Mouse (Mus musculus) liver, embryonic 13.5 days (tissue): Measurements from ENCODE around the gene A730071L15Rik. TPM values are rescaled to one million over a fixed set of nuclear protein-coding genes. Genes with fewer than 3 reads are reported as not detected.

Experiments used
- ATAC-seq: fragments of 200-750 bp; cut with Nextera tagmentation; 2 replicates; pipeline ENCODE4 v1.8.0; 2017; ENCODE audit warnings: low read depth, mild to moderate bottlenecking, moderate number of reproducible peaks, moderate library complexity
- DNase-seq: peaks from one replicate; pipeline ENCODE4 v3.0.0; 2022
- H3K27ac ChIP-seq: fragments of 300-500 bp; sonication (generic); 2 replicates; pipeline ENCODE4 v1.5.1; 2015; ENCODE audit warnings: moderate library complexity, mild to moderate bottlenecking, inconsistent platforms
- H3K27me3 ChIP-seq: fragments of 300-500 bp; sonication (generic); 2 replicates; pipeline ENCODE4 v1.6.1; 2015; ENCODE audit warnings: mild to moderate bottlenecking, inconsistent platforms
- H3K36me3 ChIP-seq: fragments of 300-500 bp; sonication (generic); 2 replicates; pipeline ENCODE4 v1.6.1; 2015; ENCODE audit warnings: mild to moderate bottlenecking, inconsistent platforms
- H3K4me1 ChIP-seq: fragments of 300-500 bp; sonication (generic); replicated peaks from 2 replicates; pipeline ENCODE4 v1.6.1; 2015; ENCODE audit warnings: inconsistent platforms
- H3K4me2 ChIP-seq: fragments of 300-500 bp; sonication (generic); 2 replicates; pipeline ENCODE4 v1.6.1; 2015; ENCODE audit warnings: inconsistent platforms, mild to moderate bottlenecking, moderate library complexity
- H3K4me3 ChIP-seq: fragments of 300-500 bp; sonication (generic); replicated peaks from 2 replicates; pipeline ENCODE4 v1.5.1; 2015; ENCODE audit warnings: mild to moderate bottlenecking, inconsistent platforms
- H3K9ac ChIP-seq: fragments of 300-500 bp; sonication (generic); 2 replicates; pipeline ENCODE4 v1.6.1; 2015; ENCODE audit warnings: mild to moderate bottlenecking, inconsistent platforms
- H3K9me3 ChIP-seq: fragments of 300-500 bp; sonication (generic); replicated peaks from 2 replicates; pipeline ENCODE4 v1.6.1; 2016; ENCODE audit warnings: inconsistent platforms
- WGBS: fragments of 180-500 bp; shearing (Covaris S2); methylation state at CpG from one replicate; pipeline ENCODE4 v1.1.7; 2015; ENCODE audit not compliant: insufficient replicate concordance; 5-methylcytosine and 5-hydroxymethylcytosine counted together
- polyA plus RNA-seq: library from polyadenylated mRNA; unstranded; fragments of >200 nt; fragmentation: Nextera tagmentation; extraction: Ambion mirVana; gene quantifications from 2 replicates; pipeline ENCODE4 v1.2.1, GENCODE M21; 2015

A730071L15Rik gene
- polyA plus RNA-seq, 1 experiment from 2014 or later: 0.13 TPM

GRCm38 (mm10) chr11:6164781-6165180 lies 35.0 kb upstream of the A730071L15Rik start:
- ATAC-seq: no peak
- 0 out of 2 replicates have a peak overlapping the region, but pooled peaks have one; percentile 20 for H3K27ac ChIP-seq

DNA sequence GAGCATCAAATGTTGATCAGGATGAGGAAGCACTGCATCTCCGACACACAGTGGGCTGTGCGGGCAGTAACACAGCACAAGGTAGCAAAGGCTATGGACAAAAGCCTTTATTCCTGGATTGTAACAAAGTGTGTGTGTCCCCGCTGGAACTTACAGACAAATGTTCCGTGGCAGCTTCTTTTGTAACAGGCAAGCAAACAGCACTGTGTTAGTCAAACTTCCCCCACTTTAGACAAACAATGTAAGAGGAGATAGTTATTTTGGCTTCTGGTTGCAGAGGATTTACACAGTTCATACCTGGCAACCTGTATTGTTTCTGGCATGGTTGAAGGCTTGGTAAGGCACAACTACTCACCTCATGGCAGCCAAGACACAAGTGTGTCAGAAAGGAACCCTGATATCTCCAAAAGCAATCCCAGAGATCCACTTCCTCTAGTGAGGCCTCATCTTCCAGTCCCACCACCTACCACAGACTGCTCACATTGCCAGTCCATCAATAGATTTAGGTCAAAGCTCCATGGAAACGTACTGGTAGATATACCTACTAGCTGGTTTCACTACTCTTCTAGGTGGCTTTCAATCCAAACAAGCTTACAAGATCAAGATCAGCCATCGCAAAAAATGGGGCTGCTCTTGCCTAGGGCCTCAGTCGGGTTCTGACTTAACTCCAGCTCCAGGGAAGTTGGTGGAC lies 34.3 kb upstream of the A730071L15Rik start:
- H3K9ac ChIP-seq: no peak overlapping the region
- DNase-seq (no peak), ATAC-seq (peak; percentile 23; the same call in 1 of the 2 replicates)
- H3K4me2 ChIP-seq: no peak overlapping the region
- H3K9me3 ChIP-seq: no peaks in the 10 kb centered on the region
- no peaks in the 10 kb centered on the region for H3K27me3 ChIP-seq
- H3K36me3 ChIP-seq: 0 out of 2 replicates have a peak, but pooled peaks cover 3% of the 10 kb centered on the region
- H3K4me3 ChIP-seq: no peak overlapping the region
- WGBS: 76% methylated on average over 7 of the region's 7 CpGs
- peaks cover 36% of the 10 kb centered on the region for H3K4me1 ChIP-seq
- H3K27ac ChIP-seq: peak overlapping the region; percentile 20

More at GRCm38 (mm10) chr11:6164781-6165180, 35.0 kb upstream of the A730071L15Rik start:
- H3K36me3 ChIP-seq: 0 out of 2 replicates have a peak, but pooled peaks cover 3% of the 10 kb centered on the region
- 79% methylated on average over 7 of the region's 7 CpGs for WGBS
- no peak for DNase-seq
- no peaks in the 10 kb centered on the region for H3K9me3 ChIP-seq
- no peak overlapping the region for H3K9ac ChIP-seq
- H3K4me3 ChIP-seq: no peak overlapping the region
- H3K27me3 ChIP-seq: no peaks in the 10 kb centered on the region
- peaks cover 42% of the 10 kb centered on the region for H3K4me1 ChIP-seq
- no peak overlapping the region for H3K4me2 ChIP-seq

DNA sequence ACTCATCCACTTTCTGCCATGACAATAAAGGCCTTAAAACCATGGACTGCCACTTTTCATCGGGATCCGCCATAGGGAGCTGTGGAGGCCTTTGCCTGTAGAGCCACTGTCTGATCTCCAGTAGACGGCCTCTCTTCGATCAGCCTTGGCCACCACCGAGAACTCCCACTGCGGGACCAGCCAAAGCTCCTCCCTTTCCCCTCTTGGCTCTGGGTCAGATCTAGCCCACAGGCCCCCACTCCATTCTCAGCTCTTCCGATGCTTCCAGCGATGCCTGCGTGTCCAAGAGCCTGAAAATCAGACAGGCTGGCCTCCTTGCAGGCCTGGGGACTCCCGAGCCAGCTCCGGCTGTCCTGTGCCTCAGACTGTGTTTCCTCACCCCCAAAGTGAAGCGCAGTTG lies 33.5 kb upstream of the A730071L15Rik start:
- 0 out of 2 replicates have a peak, but pooled peaks cover 3% of the 10 kb centered on the region for H3K36me3 ChIP-seq
- no peak overlapping the region for H3K4me3 ChIP-seq
- ATAC-seq (no peak), DNase-seq (no peak)
- no peak overlapping the region; the same call in 1 of the 2 replicates for H3K27ac ChIP-seq
- H3K4me2 ChIP-seq: no peak overlapping the region
- H3K4me1 ChIP-seq: peaks cover 30% of the 10 kb centered on the region
- H3K9ac ChIP-seq: no peak overlapping the region
- H3K27me3 ChIP-seq: no peaks in the 10 kb centered on the region
- WGBS: 81% methylated on average over 12 of the region's 12 CpGs
- H3K9me3 ChIP-seq: no peaks in the 10 kb centered on the region

GRCm38 (mm10) chr11:6169041-6169663 lies 30.7 kb upstream of the A730071L15Rik start:
- Histone ChIP-seq H3K4me2 (no peak overlapping the region), H3K27me3 (no peaks in the 10 kb centered on the region), H3K27ac (no peak overlapping the region), H3K4me1 (peaks cover 15% of the 10 kb centered on the region), H3K9me3 (no peaks in the 10 kb centered on the region), H3K4me3 (no peak overlapping the region), H3K9ac (0 out of 2 replicates have a peak overlapping the region, but pooled peaks have one; percentile 7), H3K36me3 (0 out of 2 replicates have a peak, but pooled peaks cover 3% of the 10 kb centered on the region)
- no peak for ATAC-seq
- 27% methylated on average over 2 of the region's 2 CpGs for WGBS
- no peak for DNase-seq

- no peak overlapping the region for H3K27ac ChIP-seq
- no peaks in the 10 kb centered on the region for H3K36me3 ChIP-seq
- 0 out of 2 replicates have a peak, but pooled peaks have one; percentile 12 for ATAC-seq
Measured at GRCm38 (mm10) chr11:6174719-6175118, 25.1 kb upstream of the A730071L15Rik start.

GRCm38 (mm10) chr11:6175506-6175905 lies 24.3 kb upstream of the A730071L15Rik start:
- Histone ChIP-seq H3K27me3 (no peaks in the 10 kb centered on the region), H3K4me3 (no peak overlapping the region), H3K4me2 (no peak overlapping the region), H3K9me3 (no peaks in the 10 kb centered on the region), H3K4me1 (peaks cover 43% of the 10 kb centered on the region), H3K36me3 (no peaks in the 10 kb centered on the region), H3K9ac (no peak overlapping the region), H3K27ac (no peak overlapping the region)
- ATAC-seq: no peak
- 66% methylated on average over 1 of the region's 1 CpGs for WGBS
- DNase-seq: no peak

More at GRCm38 (mm10) chr11:6174719-6175118, 25.1 kb upstream of the A730071L15Rik start:
- H3K27me3 ChIP-seq: no peaks in the 10 kb centered on the region
- no peak overlapping the region for H3K9ac ChIP-seq
- DNase-seq: no peak
- H3K4me3 ChIP-seq: no peak overlapping the region
- peaks cover 35% of the 10 kb centered on the region for H3K4me1 ChIP-seq
- no peaks in the 10 kb centered on the region for H3K9me3 ChIP-seq
- H3K4me2 ChIP-seq: no peak overlapping the region
- WGBS: 32% methylated on average over 7 of the region's 7 CpGs

DNA sequence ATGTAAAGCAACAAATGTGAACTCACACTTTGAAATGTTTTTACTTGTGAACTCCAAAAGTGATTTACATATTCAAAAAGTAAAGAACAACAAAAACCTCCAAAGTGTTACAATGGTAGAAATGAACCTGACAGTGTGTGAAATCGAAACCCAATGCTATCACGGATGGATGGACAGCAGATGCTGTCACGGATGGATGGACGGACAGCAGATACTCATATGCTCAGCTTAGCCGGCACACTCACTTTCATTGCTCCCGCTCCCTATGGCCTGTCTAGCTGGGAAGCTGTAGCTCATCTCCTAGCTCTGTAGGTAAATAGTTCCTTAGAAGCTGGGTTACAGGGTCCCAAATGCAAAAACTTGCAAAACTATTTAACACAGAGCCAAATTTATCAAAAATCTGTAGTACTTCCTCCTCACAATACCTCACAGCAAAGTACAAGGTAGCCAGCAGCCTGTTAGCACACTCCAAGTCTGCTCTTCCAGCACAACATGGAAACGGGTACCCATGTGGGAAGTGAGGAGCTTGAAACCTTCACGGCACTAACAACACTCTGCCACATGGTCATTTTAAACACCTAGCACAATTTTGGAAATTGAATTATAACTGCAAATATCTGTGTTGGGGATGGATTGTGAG lies 21.9 kb upstream of the A730071L15Rik start:
- Histone ChIP-seq H3K9me3 (no peaks in the 10 kb centered on the region), H3K9ac (no peak overlapping the region), H3K4me2 (no peak overlapping the region), H3K4me3 (no peak overlapping the region), H3K27ac (no peak overlapping the region), H3K4me1 (peaks cover 53% of the 10 kb centered on the region), H3K27me3 (no peaks in the 10 kb centered on the region), H3K36me3 (no peaks in the 10 kb centered on the region)
- DNase-seq (no peak), ATAC-seq (no peak)
- WGBS: 67% methylated on average over 8 of the region's 8 CpGs

DNA sequence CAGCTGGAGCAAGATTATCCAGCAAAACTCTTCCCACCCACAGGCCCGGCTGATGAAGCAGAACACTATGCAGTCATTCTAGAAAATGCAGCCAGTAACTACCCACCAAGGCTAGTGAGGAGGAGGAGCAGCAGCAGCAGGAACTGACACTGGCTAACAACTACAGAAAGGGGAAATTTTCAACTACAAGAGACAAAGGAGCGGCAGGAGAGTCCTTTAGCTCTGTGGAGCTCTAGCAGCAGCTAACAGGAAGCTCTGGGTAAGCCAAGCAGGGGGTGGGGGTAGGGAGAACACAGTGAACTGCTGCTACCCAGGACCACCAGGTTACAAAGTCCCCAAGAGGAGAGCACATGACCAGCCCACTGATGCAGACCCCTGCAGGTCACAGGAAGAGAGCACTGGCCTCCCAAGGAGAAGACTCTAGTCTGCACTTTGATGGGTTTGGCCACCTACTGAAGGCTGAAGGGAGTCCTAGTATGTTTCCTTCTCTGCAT lies 21.1 kb upstream of the A730071L15Rik start:
- Histone ChIP-seq H3K4me3 (no peak overlapping the region), H3K36me3 (no peaks in the 10 kb centered on the region), H3K4me1 (peaks cover 57% of the 10 kb centered on the region), H3K9me3 (no peaks in the 10 kb centered on the region), H3K27ac (peak overlapping the region; percentile 16; the same call in 1 of the 2 replicates), H3K9ac (peak overlapping the region; percentile 22; the same call in 1 of the 2 replicates), H3K27me3 (no peaks in the 10 kb centered on the region), H3K4me2 (peak overlapping the region; percentile 8; the same call in 1 of the 2 replicates)
- WGBS: 18% methylated on average over 2 of the region's 2 CpGs
- DNase-seq (no peak), ATAC-seq (0 out of 2 replicates have a peak, but pooled peaks have one; percentile 39)

- H3K27ac ChIP-seq: peak overlapping the region; percentile 16; the same call in 1 of the 2 replicates
- peak overlapping the region; percentile 8; the same call in 1 of the 2 replicates for H3K4me2 ChIP-seq
- WGBS: 22% methylated on average over 8 of the region's 8 CpGs
- ATAC-seq (no peak), DNase-seq (no peak)
- no peaks in the 10 kb centered on the region for H3K27me3 ChIP-seq
- H3K4me1 ChIP-seq: peaks cover 62% of the 10 kb centered on the region
- no peak overlapping the region for H3K4me3 ChIP-seq
- H3K9ac ChIP-seq: peak overlapping the region; percentile 22; the same call in 1 of the 2 replicates
- no peaks in the 10 kb centered on the region for H3K36me3 ChIP-seq
- H3K9me3 ChIP-seq: no peaks in the 10 kb centered on the region
Measured at GRCm38 (mm10) chr11:6179194-6179593, 20.6 kb upstream of the A730071L15Rik start.

DNA sequence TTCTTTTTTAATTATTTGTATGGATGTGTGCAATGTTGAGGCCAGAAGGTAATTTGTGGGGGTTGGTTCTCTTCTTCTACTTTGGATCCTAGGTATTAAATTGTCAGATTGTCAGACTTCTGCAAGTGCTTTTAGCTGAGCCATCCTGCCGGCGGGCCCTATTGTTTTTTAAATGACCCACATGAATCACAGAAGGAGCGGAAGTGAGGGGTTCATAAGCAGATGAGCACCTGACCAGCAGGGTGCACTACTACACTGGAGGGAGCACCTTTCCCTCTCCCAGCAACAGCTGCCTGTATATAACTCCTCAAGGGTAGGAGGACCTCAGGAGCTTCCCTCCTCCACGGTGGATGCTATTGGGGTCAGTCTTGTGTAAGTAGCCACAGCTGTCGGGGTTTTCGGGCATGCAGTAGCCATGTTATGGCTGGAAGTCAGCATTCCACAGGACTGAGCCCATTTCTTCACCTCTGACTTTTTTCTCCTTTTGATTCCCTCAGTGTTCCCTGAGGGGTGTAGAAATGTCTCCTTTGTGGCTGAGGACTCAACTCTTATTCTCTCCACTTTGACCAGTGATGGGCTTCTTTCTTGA lies 18.9 kb upstream of the A730071L15Rik start:
- Histone ChIP-seq H3K9ac (no peak overlapping the region), H3K27ac (no peak overlapping the region), H3K27me3 (no peaks in the 10 kb centered on the region), H3K9me3 (no peaks in the 10 kb centered on the region), H3K4me2 (no peak overlapping the region), H3K4me3 (no peak overlapping the region), H3K36me3 (peaks cover 3% of the 10 kb centered on the region; the same call in 1 of the 2 replicates), H3K4me1 (peaks cover 64% of the 10 kb centered on the region)
- 66% methylated on average over 6 of the region's 6 CpGs for WGBS
- ATAC-seq (no peak), DNase-seq (no peak)
